Mouse (Mus musculus) midbrain, embryonic 16.5 days (tissue): ENCODE measurements at regions not wholly inside any gene's neighbourhood (a gene's known extent, or its start where the extent isn't known, plus 50 kb on each side); places are given as distances from the start of the nearest gene placed in this dataset.

Source experiments
- ATAC-seq: fragments of 200-750 bp; cut with Nextera tagmentation; 2 replicates; pipeline ENCODE4 v1.8.0; 2017; ENCODE audit warnings: moderate TSS enrichment
- H3K27ac ChIP-seq: fragments of 300-500 bp; sonication (generic); 2 replicates; pipeline ENCODE4 v1.5.1; 2014; ENCODE audit warnings: mild to moderate bottlenecking, low read length, mixed read lengths
- H3K27me3 ChIP-seq: fragments of 300-500 bp; sonication (generic); 2 replicates; pipeline ENCODE4 v1.6.1; 2014; ENCODE audit warnings: low read depth, low read length, mixed read lengths; ENCODE audit not compliant: control insufficient read depth, insufficient read depth
- H3K36me3 ChIP-seq: fragments of 300-500 bp; sonication (generic); 2 replicates; pipeline ENCODE4 v1.6.1; 2014; ENCODE audit warnings: mild to moderate bottlenecking, low read length, moderate library complexity, mixed read lengths; ENCODE audit not compliant: control insufficient read depth, insufficient read depth
- H3K4me1 ChIP-seq: fragments of 300-500 bp; sonication (generic); 2 replicates; pipeline ENCODE4 v1.6.1; 2014; ENCODE audit warnings: mild to moderate bottlenecking, low read length, mixed read lengths; ENCODE audit not compliant: control insufficient read depth, insufficient read depth
- H3K4me2 ChIP-seq: fragments of 300-500 bp; sonication (generic); 2 replicates; pipeline ENCODE4 v1.6.1; 2014; ENCODE audit warnings: mild to moderate bottlenecking, low read length, mixed read lengths
- H3K4me3 ChIP-seq: fragments of 300-500 bp; sonication (generic); 2 replicates; pipeline ENCODE4 v1.5.1; 2014; ENCODE audit warnings: low read depth, mild to moderate bottlenecking, low read length, moderate library complexity, mixed read lengths
- H3K9ac ChIP-seq: fragments of 300-500 bp; sonication (generic); 2 replicates; pipeline ENCODE4 v1.6.1; 2014; ENCODE audit warnings: low read depth, low read length, mixed read lengths
- H3K9me3 ChIP-seq: fragments of 300-500 bp; sonication (generic); replicated peaks from 2 replicates; pipeline ENCODE4 v1.6.1; 2014; ENCODE audit warnings: mild to moderate bottlenecking, low read length, mixed read lengths; ENCODE audit not compliant: control insufficient read depth, poor library complexity, severe bottlenecking
- WGBS: fragments of 180-500 bp; shearing (Covaris S2); extraction: QIAGEN DNeasy Blood & Tissue Kit; methylation state at CpG from one replicate; pipeline ENCODE4 v1.1.7; 2014; 5-methylcytosine and 5-hydroxymethylcytosine counted together

DNA sequence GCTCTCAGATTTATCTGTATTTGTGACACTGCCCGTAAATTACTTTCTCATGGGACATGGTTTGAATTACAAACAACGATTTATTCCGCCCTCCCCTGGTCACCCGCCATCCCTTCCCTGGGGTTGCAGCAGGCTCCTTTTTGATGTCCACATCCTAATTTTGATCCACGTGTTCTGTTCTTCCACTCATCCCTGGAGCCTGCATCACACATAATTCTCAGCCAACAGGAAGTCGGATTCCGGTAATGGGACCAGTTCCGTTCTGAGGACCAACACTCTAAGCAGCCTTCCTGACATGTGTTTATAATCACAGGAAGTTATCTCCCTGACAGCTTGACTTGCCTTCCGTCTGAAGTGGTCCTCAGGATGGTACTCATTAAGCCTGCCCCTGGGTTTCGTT, 399.6 kb upstream of the Jarid2 start:
- ATAC-seq, result no peak

DNA sequence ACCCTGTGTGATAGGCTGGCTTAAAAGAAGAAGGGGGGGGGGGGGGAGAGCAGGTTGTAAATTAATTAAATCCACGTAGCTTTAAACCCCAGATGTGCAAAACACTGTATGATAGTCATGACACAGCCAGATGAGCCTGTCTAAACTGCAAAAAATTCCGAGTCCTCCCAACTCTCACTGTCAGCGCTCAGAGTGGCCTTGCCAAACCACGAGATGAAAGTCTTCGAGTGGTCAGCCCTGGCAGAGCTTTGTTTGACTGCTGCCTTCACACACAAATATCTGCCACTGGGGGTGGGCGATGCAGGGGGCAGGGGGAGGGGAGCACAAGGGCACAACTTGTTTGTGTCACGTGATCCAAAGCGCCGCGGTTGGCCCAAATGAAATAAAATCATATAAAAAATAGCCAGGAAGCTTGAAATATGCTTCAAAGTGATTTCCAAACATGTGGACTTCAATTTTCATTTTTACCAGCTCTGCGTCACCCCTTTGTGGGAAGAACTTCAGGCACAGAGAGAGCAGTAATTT, 396.5 kb upstream of the Jarid2 start:
- H3K9me3 ChIP-seq, result peaks cover 2% of the 10 kb centered on the region; the same call in 1 of the 2 replicates
- H3K4me3 ChIP-seq, result no peak overlapping the region
- H3K36me3 ChIP-seq, result no peaks in the 10 kb centered on the region
- ATAC-seq, result no peak
- H3K4me2 ChIP-seq, result no peak overlapping the region
- H3K9ac ChIP-seq, result no peak overlapping the region
- H3K27ac ChIP-seq, result no peak overlapping the region
- H3K4me1 ChIP-seq, result no peaks in the 10 kb centered on the region
- H3K27me3 ChIP-seq, result no peaks in the 10 kb centered on the region
- 64% methylated on average over 11 of the region's 11 CpGs for WGBS

More for the DNA sequence above, 399.6 kb upstream of the Jarid2 start:
- Histone ChIP-seq H3K9me3 (no peaks in the 10 kb centered on the region), H3K27ac (no peak overlapping the region), H3K9ac (no peak overlapping the region), H3K36me3 (no peaks in the 10 kb centered on the region), H3K4me1 (no peaks in the 10 kb centered on the region), H3K4me3 (no peak overlapping the region), H3K27me3 (no peaks in the 10 kb centered on the region), H3K4me2 (no peak overlapping the region)
- 70% methylated on average over 10 of the region's 10 CpGs for WGBS

DNA sequence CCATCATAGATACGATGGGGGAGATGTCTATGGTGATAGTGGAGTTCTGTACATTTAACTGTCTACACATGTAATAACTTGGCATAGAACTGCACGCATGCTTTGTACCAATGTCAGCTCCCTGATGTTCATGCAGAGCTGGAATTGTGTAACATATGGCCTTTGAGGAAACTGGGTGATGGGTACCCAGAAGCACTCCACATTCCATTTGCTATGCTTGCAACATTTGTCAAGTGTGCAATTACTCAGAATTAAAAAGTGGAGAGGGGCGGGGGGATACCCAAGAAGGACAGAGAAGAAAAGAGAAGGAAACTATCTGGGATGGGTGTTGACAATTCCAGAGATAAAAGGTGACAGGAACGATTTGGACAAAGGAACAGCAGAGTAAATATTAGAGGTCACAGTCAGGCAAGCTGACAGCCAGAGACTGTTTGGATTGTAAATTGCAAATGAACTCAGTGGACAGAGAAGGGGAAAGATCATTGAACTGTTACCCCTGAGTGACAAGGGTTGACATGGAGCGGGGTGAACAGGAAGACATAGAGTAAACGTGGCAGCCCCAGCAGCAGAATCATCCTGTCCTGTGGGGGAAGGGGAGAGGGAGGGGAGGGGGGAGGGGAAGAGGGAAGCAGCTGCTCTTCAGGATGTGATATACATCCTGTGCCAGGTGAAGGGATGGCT, 390.1 kb upstream of the Jarid2 start:
- 62% methylated on average over 6 of the region's 6 CpGs for WGBS
- no peak for ATAC-seq

DNA sequence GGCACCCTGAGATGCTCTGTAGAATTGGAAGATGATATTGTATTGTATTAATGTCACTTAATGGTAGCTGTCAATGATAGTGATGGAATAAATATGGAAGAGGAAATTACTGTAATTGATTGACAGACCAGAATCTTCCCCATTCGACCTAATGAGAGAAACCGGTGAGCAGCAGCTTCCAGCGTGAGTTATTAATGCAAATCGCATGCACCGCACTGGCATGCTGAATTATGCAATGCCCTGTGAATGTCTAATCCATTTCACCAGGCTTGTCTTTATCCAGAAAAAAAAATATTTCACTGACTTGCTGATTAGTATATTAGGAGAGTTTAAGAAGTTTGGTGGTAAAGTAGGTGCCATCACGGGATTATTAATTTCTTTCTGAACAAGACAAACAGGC, 384.2 kb upstream of the Jarid2 start:
- no peaks in the 10 kb centered on the region for H3K27me3 ChIP-seq
- ATAC-seq, result peak; percentile 51; the same call in 1 of the 2 replicates
- 24% methylated on average over 6 of the region's 6 CpGs for WGBS
- no peak overlapping the region for H3K4me3 ChIP-seq
- no peak overlapping the region for H3K4me2 ChIP-seq
- no peaks in the 10 kb centered on the region for H3K9me3 ChIP-seq
- H3K9ac ChIP-seq, result no peak overlapping the region
- H3K4me1 ChIP-seq, result peaks cover 10% of the 10 kb centered on the region; the same call in 1 of the 2 replicates
- no peaks in the 10 kb centered on the region for H3K36me3 ChIP-seq
- H3K27ac ChIP-seq, result peak overlapping the region; percentile 52

More for the DNA sequence above, 390.1 kb upstream of the Jarid2 start:
- Histone ChIP-seq H3K4me2 (no peak overlapping the region), H3K9ac (no peak overlapping the region), H3K36me3 (no peaks in the 10 kb centered on the region), H3K9me3 (peaks cover 2% of the 10 kb centered on the region; the same call in 1 of the 2 replicates), H3K4me1 (0 out of 2 replicates have a peak, but pooled peaks cover 4% of the 10 kb centered on the region), H3K27me3 (no peaks in the 10 kb centered on the region), H3K4me3 (no peak overlapping the region), H3K27ac (no peak overlapping the region)

DNA sequence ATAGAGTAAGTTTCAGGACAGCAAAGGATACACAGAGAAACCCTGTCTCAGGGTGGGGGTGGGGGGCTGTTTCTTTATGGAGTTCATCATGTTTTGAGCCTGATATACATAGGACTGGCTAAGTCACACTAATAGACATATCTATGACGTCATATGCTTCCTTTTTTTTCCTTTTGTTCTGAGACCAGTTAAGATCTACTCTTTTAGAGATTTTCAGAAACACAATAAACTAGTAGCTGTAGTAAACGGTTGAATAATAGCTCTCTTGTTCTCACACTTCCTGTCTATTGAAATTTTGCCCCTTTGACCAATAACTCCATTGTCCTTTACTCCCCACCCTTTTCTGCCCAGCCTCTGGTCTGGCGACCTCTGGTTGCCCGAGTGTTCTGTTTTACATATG, 382.6 kb upstream of the Jarid2 start:
- no peak for ATAC-seq
- H3K9ac ChIP-seq, result no peak overlapping the region
- no peak overlapping the region for H3K4me3 ChIP-seq
- H3K27ac ChIP-seq, result no peak overlapping the region
- no peaks in the 10 kb centered on the region for H3K27me3 ChIP-seq
- H3K9me3 ChIP-seq, result no peaks in the 10 kb centered on the region
- H3K4me1 ChIP-seq, result peaks cover 10% of the 10 kb centered on the region; the same call in 1 of the 2 replicates
- no peaks in the 10 kb centered on the region for H3K36me3 ChIP-seq
- H3K4me2 ChIP-seq, result no peak overlapping the region
- WGBS, result 54% methylated on average over 4 of the region's 4 CpGs

DNA sequence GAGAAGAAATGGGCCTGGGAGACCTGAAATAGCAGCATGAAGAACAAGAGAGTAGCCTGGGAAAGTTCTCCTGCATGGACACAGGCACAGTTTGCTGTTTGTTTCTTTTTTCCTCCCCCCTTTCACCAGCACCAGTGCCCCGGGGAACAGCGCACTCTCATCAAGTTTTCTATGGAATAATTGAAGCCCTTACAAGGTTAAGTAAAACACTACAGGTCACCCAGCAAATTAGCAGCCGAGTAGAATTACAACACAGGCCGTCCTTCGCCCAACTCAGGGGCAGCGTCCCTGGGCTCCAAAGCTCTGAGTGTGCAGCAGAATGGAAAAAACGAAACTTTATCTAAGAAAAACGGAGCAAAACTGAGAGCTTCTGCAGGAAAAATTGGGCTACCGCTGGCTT, 381.6 kb upstream of the Jarid2 start:
- Histone ChIP-seq H3K4me3 (no peak overlapping the region), H3K4me2 (no peak overlapping the region), H3K27me3 (no peaks in the 10 kb centered on the region), H3K27ac (no peak overlapping the region), H3K4me1 (peaks cover 10% of the 10 kb centered on the region; the same call in 1 of the 2 replicates), H3K9ac (no peak overlapping the region), H3K36me3 (no peaks in the 10 kb centered on the region), H3K9me3 (no peaks in the 10 kb centered on the region)
- no peak for ATAC-seq
- 63% methylated on average over 9 of the region's 9 CpGs for WGBS

DNA sequence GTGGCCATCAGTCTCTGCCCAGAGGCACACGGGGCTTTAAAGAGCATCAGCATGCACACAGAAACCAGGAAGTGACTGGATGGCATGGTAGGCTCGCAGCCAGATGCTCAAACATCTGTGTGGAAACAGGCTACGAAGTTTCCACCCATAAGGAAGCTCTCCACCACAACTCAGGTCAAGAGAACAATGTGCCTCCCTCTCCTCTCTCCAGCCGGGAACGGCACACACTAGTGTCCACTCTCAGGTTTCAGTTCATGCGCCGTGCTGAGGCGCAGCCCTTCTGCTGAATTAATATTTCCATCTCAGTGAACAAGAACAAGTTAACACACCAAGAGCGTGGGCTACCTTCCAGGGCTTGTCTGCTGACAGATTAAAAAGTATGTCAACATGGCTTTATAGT, 375.4 kb upstream of the Jarid2 start:
- Histone ChIP-seq H3K9me3 (no peaks in the 10 kb centered on the region), H3K9ac (no peak overlapping the region), H3K36me3 (no peaks in the 10 kb centered on the region), H3K4me1 (peaks cover 6% of the 10 kb centered on the region; the same call in 1 of the 2 replicates), H3K27ac (no peak overlapping the region), H3K4me3 (no peak overlapping the region), H3K27me3 (0 out of 2 replicates have a peak, but pooled peaks cover 2% of the 10 kb centered on the region), H3K4me2 (no peak overlapping the region)
- 38% methylated on average over 9 of the region's 9 CpGs for WGBS
- ATAC-seq, result no peak

DNA sequence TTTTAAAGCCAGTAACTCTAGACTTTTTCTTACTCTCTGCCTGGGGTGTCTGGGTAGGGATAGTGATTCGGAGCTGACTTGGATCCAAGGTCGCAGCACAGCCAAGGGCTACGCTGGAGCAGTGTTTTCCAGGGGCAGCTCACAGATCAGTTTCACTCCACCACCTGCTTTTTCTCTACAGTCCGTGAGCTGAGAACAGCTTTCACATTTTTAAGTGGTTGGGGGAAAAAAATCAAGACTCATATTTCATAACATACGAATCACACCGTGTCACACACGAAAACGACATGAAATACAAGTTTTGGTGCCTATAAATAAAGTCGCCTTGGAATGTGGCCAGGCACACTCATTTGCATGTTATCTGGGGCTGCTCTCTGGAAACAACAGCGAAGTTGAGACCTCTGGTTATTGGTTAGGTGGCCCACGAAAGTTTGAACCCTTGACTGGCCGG, 373.5 kb upstream of the Jarid2 start:
- 68% methylated on average over 12 of the region's 12 CpGs for WGBS
- no peak for ATAC-seq
- no peak overlapping the region for H3K4me3 ChIP-seq
- no peak overlapping the region for H3K9ac ChIP-seq
- no peak overlapping the region for H3K4me2 ChIP-seq
- 0 out of 2 replicates have a peak, but pooled peaks cover 2% of the 10 kb centered on the region for H3K27me3 ChIP-seq
- H3K4me1 ChIP-seq, result peaks cover 6% of the 10 kb centered on the region
- H3K9me3 ChIP-seq, result no peaks in the 10 kb centered on the region
- no peaks in the 10 kb centered on the region for H3K36me3 ChIP-seq
- no peak overlapping the region for H3K27ac ChIP-seq

DNA sequence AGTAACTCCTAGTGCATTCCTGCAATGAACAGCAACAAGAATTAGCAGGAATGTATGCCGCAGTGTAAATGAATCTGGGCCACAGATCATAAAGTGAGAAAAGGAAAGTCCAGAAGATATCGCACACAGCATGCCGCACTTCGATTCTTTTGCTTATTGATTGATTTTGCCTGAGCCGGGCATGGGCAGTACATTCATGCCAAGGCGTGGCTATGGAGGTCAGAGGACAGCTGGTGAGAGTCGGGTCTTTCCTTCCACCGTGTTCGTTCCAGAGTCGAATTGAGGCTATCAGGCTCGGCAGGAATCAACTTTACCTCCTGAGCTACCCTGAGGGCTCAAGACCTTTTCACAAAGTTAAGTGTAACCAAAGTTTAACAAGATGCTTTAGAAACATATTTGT, 372.3 kb upstream of the Jarid2 start:
- H3K36me3 ChIP-seq, result no peaks in the 10 kb centered on the region

More for the DNA sequence above, 372.3 kb upstream of the Jarid2 start:
- WGBS, result 90% methylated on average over 11 of the region's 11 CpGs
- no peaks in the 10 kb centered on the region for H3K9me3 ChIP-seq
- H3K4me3 ChIP-seq, result no peak overlapping the region
- H3K4me1 ChIP-seq, result peaks cover 8% of the 10 kb centered on the region
- no peak for ATAC-seq
- H3K4me2 ChIP-seq, result no peak overlapping the region
- no peak overlapping the region for H3K9ac ChIP-seq
- H3K27ac ChIP-seq, result no peak overlapping the region
- H3K27me3 ChIP-seq, result 0 out of 2 replicates have a peak, but pooled peaks cover 2% of the 10 kb centered on the region
